ENCODE assay signal across 10 mouse cellular contexts in genomic region chr4:89136356-89136755, GRCm38 (mm10). TPM values are rescaled to one million over a fixed set of nuclear protein-coding genes. Genes with fewer than 3 reads are reported as not detected.
DNase-seq lines count a peak whose midpoint lies in the region; ATAC-seq lines count a peak whose summit lies in the region.
"Had no signal": no experiment of that assay in that cellular context is flagged by ENCODE, and none has a peak within 500 bp of the region (broad histone marks: within the 10 kb centered on the region; RNA-seq: fewer than 3 reads in every experiment).

No protein-coding gene starts in this region.

- H3K36me3 ChIP-seq in kidney, embryonic 15.5 days, result no peaks in the 10 kb centered on the region
- H3K36me3 ChIP-seq in forebrain, embryonic 13.5 days (ENCODE audit: poor library complexity, severe bottlenecking), result no peaks in the 10 kb centered on the region
- no peaks in the 10 kb centered on the region for H3K36me3 ChIP-seq in limb, embryonic 13.5 days
- no peaks in the 10 kb centered on the region for H3K36me3 ChIP-seq in neural tube, embryonic 12.5 days
- H3K36me3 ChIP-seq: G1E had no signal

- no peak overlapping the region for H3K9ac ChIP-seq in kidney, embryonic 15.5 days
- peak overlapping the region; percentile 81; the same call in 1 of the 2 replicates for H3K9ac ChIP-seq in forebrain, embryonic 13.5 days
- H3K9ac ChIP-seq in limb, embryonic 13.5 days, result peak overlapping the region; percentile 90; the same call in 1 of the 2 replicates
- peak overlapping the region; percentile 65; the same call in 1 of the 2 replicates for H3K9ac ChIP-seq in neural tube, embryonic 12.5 days

- DNase-seq in kidney, adult 9 months, result no peak
- DNase-seq in urinary bladder, adult 2 months (ENCODE audit: low spot score), result no peak
- no peak for DNase-seq in adrenal gland, adult 18-20 months (ENCODE audit: low spot score in 2 of 2)
- no peak for DNase-seq in gastrocnemius, postnatal 36 days
- DNase-seq: lung, postnatal 14 days had no signal

- H3K4me3 ChIP-seq in kidney, embryonic 15.5 days (replicated peaks), result peak overlapping the region; percentile 85
- H3K4me3 ChIP-seq in forebrain, embryonic 13.5 days, result peak overlapping the region; percentile 63; the same call in 1 of the 2 replicates
- peak overlapping the region; percentile 95 for H3K4me3 ChIP-seq in limb, embryonic 13.5 days
- peak overlapping the region; percentile 79; the same call in 1 of the 2 replicates for H3K4me3 ChIP-seq in neural tube, embryonic 12.5 days

- peak overlapping the region; percentile 91; the same call in 1 of the 2 replicates for H3K27ac ChIP-seq in kidney, embryonic 15.5 days
- no peak overlapping the region for H3K27ac ChIP-seq in forebrain, embryonic 13.5 days
- no peak overlapping the region for H3K27ac ChIP-seq in limb, embryonic 13.5 days
- H3K27ac ChIP-seq in neural tube, embryonic 12.5 days, result no peak overlapping the region

- 32% methylated on average over 3 of the region's 3 CpGs for WGBS in kidney, embryonic 15.5 days
- WGBS in forebrain, embryonic 13.5 days, result 31% methylated on average over 3 of the region's 3 CpGs
- WGBS in limb, embryonic 13.5 days, result 35% methylated on average over 3 of the region's 3 CpGs
- 28% methylated on average over 3 of the region's 3 CpGs for WGBS in neural tube, embryonic 12.5 days

- no peaks in the 10 kb centered on the region for H3K9me3 ChIP-seq in kidney, embryonic 15.5 days (replicated peaks)
- no peaks in the 10 kb centered on the region for H3K9me3 ChIP-seq in forebrain, embryonic 13.5 days (replicated peaks)
- no peaks in the 10 kb centered on the region for H3K9me3 ChIP-seq in limb, embryonic 13.5 days
- no peaks in the 10 kb centered on the region for H3K9me3 ChIP-seq in neural tube, embryonic 12.5 days

- peak overlapping the region; percentile 84 for H3K4me2 ChIP-seq in kidney, embryonic 15.5 days
- H3K4me2 ChIP-seq in forebrain, embryonic 13.5 days, result peak overlapping the region; percentile 81
- H3K4me2 ChIP-seq in limb, embryonic 13.5 days (replicated peaks), result peak overlapping the region; percentile 78
- peak overlapping the region; percentile 80 for H3K4me2 ChIP-seq in neural tube, embryonic 12.5 days (replicated peaks)

- intact Hi-C loops in gastrocnemius, postnatal 36 days (cut with DNase I), result no loop called here

- H3K27me3 ChIP-seq in kidney, embryonic 15.5 days, result no peaks in the 10 kb centered on the region
- no peaks in the 10 kb centered on the region for H3K27me3 ChIP-seq in forebrain, embryonic 13.5 days
- H3K27me3 ChIP-seq in limb, embryonic 13.5 days, result no peaks in the 10 kb centered on the region
- no peaks in the 10 kb centered on the region for H3K27me3 ChIP-seq in neural tube, embryonic 12.5 days (replicated peaks)

- ATAC-seq in kidney, embryonic 15.5 days (replicated peaks; ENCODE audit: low FRiP score), result no peak
- ATAC-seq in forebrain, embryonic 13.5 days, result no peak
- no peak for ATAC-seq in limb, embryonic 13.5 days (ENCODE audit: low FRiP score, low read depth)
- no peak for ATAC-seq in neural tube, embryonic 12.5 days (ENCODE audit: low FRiP score, low read depth)

- peaks cover 33% of the 10 kb centered on the region for H3K4me1 ChIP-seq in kidney, embryonic 15.5 days
- peaks cover 36% of the 10 kb centered on the region for H3K4me1 ChIP-seq in forebrain, embryonic 13.5 days
- peaks cover 35% of the 10 kb centered on the region for H3K4me1 ChIP-seq in limb, embryonic 13.5 days
- H3K4me1 ChIP-seq in neural tube, embryonic 12.5 days, result peaks cover 20% of the 10 kb centered on the region

RNA-seq across cellular contexts. Expression of gene Mtap, which starts 0.6 kb away (rescaled TPM):
- polyA plus RNA-seq in kidney, embryonic 15.5 days (2015; fragmentation: Nextera tagmentation; extraction: Ambion mirVana), result 74.0 and 74.7 TPM in 2 replicates
- 46.6 and 52.0 TPM in 2 replicates for polyA plus RNA-seq in forebrain, embryonic 13.5 days (2015; fragmentation: Nextera tagmentation; extraction: Ambion mirVana)
- polyA plus RNA-seq in limb, embryonic 13.5 days (2015; fragmentation: Nextera tagmentation; extraction: Ambion mirVana), result 89.6 and 91.5 TPM in 2 replicates
- 44.7 and 45.7 TPM in 2 replicates for polyA plus RNA-seq in neural tube, embryonic 12.5 days (2016; fragmentation: Nextera tagmentation; extraction: Ambion mirVana)
- 30.8 and 34.2 TPM in 2 replicates for polyA plus RNA-seq in urinary bladder, adult 2 months (2012; rRNA removed)
- total RNA-seq in adrenal gland, adult 18-20 months (2021), result 10 to 100 TPM; 26.4 to 44.8 TPM
- 10 to 100 TPM; 13.4 to 14.7 TPM for total RNA-seq in gastrocnemius, postnatal 36 days (2021)
- polyA plus RNA-seq: G1E had no signal
